Mouse (Mus musculus): Measurements from ENCODE around the gene S100a13.

GRCm38 (mm10) chr3:90464552-90465080, 49.6 kb upstream of the S100a13 start:
- TF ChIP-seq CTCF (IDR thresholded peaks at IDR 0.05; ENCODE audit: low read depth) (no peak), EP300 (IDR thresholded peaks at IDR 0.05; ENCODE audit: low read depth) (no peak)

Data from heart, postnatal 0 days (tissue).